Mouse (Mus musculus) limb, embryonic 13.5 days (tissue): ENCODE results near the gene Vmn1r113. TPM values are rescaled to one million over a fixed set of nuclear protein-coding genes. Genes with fewer than 3 reads are reported as not detected.
"Not testable (repeated sequence)": the region's sequence is repeated elsewhere in the genome, so short reads cannot be mapped to it uniquely, and the experiment has no call there.

ENCODE experiments used
- ATAC-seq: fragments of 200-750 bp; cut with Nextera tagmentation; 2 replicates; pipeline ENCODE4 v1.8.0; 2017; ENCODE audit warnings: low read depth, moderate number of reproducible peaks, moderate TSS enrichment; ENCODE audit not compliant: low FRiP score
- H3K27ac ChIP-seq: fragments of 300-500 bp; sonication (generic); 2 replicates; pipeline ENCODE4 v1.5.1; 2015; ENCODE audit warnings: inconsistent platforms, mild to moderate bottlenecking, moderate library complexity
- H3K27me3 ChIP-seq: fragments of 300-500 bp; sonication (generic); 2 replicates; pipeline ENCODE4 v1.6.1; 2015; ENCODE audit warnings: mild to moderate bottlenecking, inconsistent platforms
- H3K36me3 ChIP-seq: fragments of 300-500 bp; sonication (generic); 2 replicates; pipeline ENCODE4 v1.6.1; 2015; ENCODE audit warnings: inconsistent platforms, mild to moderate bottlenecking, moderate library complexity
- H3K4me1 ChIP-seq: fragments of 300-500 bp; sonication (generic); 2 replicates; pipeline ENCODE4 v1.6.1; 2015; ENCODE audit warnings: inconsistent platforms
- H3K4me2 ChIP-seq: fragments of 300-500 bp; sonication (generic); replicated peaks from 2 replicates; pipeline ENCODE4 v1.6.1; 2015; ENCODE audit warnings: inconsistent platforms, mild to moderate bottlenecking, moderate library complexity
- H3K4me3 ChIP-seq: fragments of 300-500 bp; sonication (generic); 2 replicates; pipeline ENCODE4 v1.5.1; 2015; ENCODE audit warnings: moderate library complexity, mild to moderate bottlenecking, inconsistent platforms
- H3K9ac ChIP-seq: fragments of 300-500 bp; sonication (generic); 2 replicates; pipeline ENCODE4 v1.6.1; 2015; ENCODE audit warnings: mild to moderate bottlenecking, inconsistent platforms
- H3K9me3 ChIP-seq: fragments of 300-500 bp; sonication (generic); 2 replicates; pipeline ENCODE4 v1.6.1; 2016; ENCODE audit warnings: inconsistent platforms
- WGBS: fragments of 180-500 bp; shearing (Covaris S2); methylation state at CpG from one replicate; pipeline ENCODE4 v1.1.7; 2015; 5-methylcytosine and 5-hydroxymethylcytosine counted together
- polyA plus RNA-seq: library from polyadenylated mRNA; unstranded; fragments of >200 nt; fragmentation: Nextera tagmentation; extraction: Ambion mirVana; gene quantifications from 2 replicates; pipeline ENCODE4 v1.2.1, GENCODE M21; 2015

Vmn1r113 gene
- polyA plus RNA-seq, result not detected in 2 replicates

GRCm38 (mm10) chr7:20786985-20787384 is at the start of gene Vmn1r113:
Gene Vmn1r113 (plus strand): TSS chr7:20787285.
- H3K9me3 ChIP-seq, H3K36me3 ChIP-seq, H3K27me3 ChIP-seq, H3K27ac ChIP-seq, H3K4me3 ChIP-seq, ATAC-seq, H3K9ac ChIP-seq, H3K4me1 ChIP-seq, H3K4me2 ChIP-seq: not testable (repeated sequence)
- WGBS, result 60% methylated on average over 2 of the region's 2 CpGs

GRCm38 (mm10) chr7:20770885-20771284 is 16.2 kb upstream of the Vmn1r113 start, which contains the start of gene Vmn1r112:
Gene Vmn1r112 (plus strand): TSS chr7:20771185.
- H3K27ac ChIP-seq, H3K9me3 ChIP-seq, ATAC-seq, H3K27me3 ChIP-seq, H3K36me3 ChIP-seq, H3K4me2 ChIP-seq, H3K4me1 ChIP-seq, H3K9ac ChIP-seq, H3K4me3 ChIP-seq: not testable (repeated sequence)
- no CpG with 5 or more reads among the region's 3 CpGs for WGBS

GRCm38 (mm10) chr7:20812086-20812485 is 25.0 kb downstream of the Vmn1r113 start, which contains the start of gene Vmn1r114:
Gene Vmn1r114 (minus strand): TSS chr7:20812186.
- not testable (repeated sequence) for H3K9ac ChIP-seq, H3K4me3 ChIP-seq, H3K9me3 ChIP-seq, H3K27me3 ChIP-seq, H3K36me3 ChIP-seq, H3K4me1 ChIP-seq, ATAC-seq, H3K27ac ChIP-seq, H3K4me2 ChIP-seq
- no CpG with 5 or more reads among the region's 5 CpGs for WGBS

Other genes starting within 250 kb of the Vmn1r113 start
- gene Gm5726, start 241.5 kb upstream of the Vmn1r113 start, polyA plus RNA-seq, result not detected in 2 replicates
- not detected in 2 replicates for gene Gm4141, start 211.0 kb upstream of the Vmn1r113 start, polyA plus RNA-seq
- gene Gm4513, start 188.3 kb upstream of the Vmn1r113 start, polyA plus RNA-seq, result not detected in 2 replicates
- not detected in 2 replicates for gene Vmn1r107, start 118.4 kb upstream of the Vmn1r113 start, polyA plus RNA-seq
- not detected in 2 replicates for gene Vmn1r111, start 84.1 kb upstream of the Vmn1r113 start, polyA plus RNA-seq
- not detected in 2 replicates for gene Gm10668, start 56.7 kb upstream of the Vmn1r113 start, polyA plus RNA-seq
- not detected in 2 replicates for gene Vmn1r112, start 16.1 kb upstream of the Vmn1r113 start, polyA plus RNA-seq
- not detected in 2 replicates for gene Vmn1r114, start 24.9 kb downstream of the Vmn1r113 start, polyA plus RNA-seq
- gene Vmn1r115, start 57.7 kb downstream of the Vmn1r113 start, polyA plus RNA-seq, result not detected in 2 replicates
- gene Vmn1r116, start 85.0 kb downstream of the Vmn1r113 start, polyA plus RNA-seq, result not detected in 2 replicates
- not detected in 2 replicates for gene Vmn1r117, start 96.8 kb downstream of the Vmn1r113 start, polyA plus RNA-seq
- gene Vmn1r118, start 125.1 kb downstream of the Vmn1r113 start, polyA plus RNA-seq, result not detected in 2 replicates
- gene Vmn1r119, start 225.2 kb downstream of the Vmn1r113 start, polyA plus RNA-seq, result not detected in 2 replicates